Mouse (Mus musculus) embryo, embryonic 9.5 days (tissue): ENCODE measurements at regions not wholly inside any gene's neighbourhood (a gene's known extent, or its start where the extent isn't known, plus 50 kb on each side); places are given as distances from the start of the nearest gene placed in this dataset.

Experiments
- DNase-seq: peaks from one replicate; pipeline ENCODE4 v3.0.0-alpha.2; 2017; ENCODE audit errors: extremely low spot score

DNA sequence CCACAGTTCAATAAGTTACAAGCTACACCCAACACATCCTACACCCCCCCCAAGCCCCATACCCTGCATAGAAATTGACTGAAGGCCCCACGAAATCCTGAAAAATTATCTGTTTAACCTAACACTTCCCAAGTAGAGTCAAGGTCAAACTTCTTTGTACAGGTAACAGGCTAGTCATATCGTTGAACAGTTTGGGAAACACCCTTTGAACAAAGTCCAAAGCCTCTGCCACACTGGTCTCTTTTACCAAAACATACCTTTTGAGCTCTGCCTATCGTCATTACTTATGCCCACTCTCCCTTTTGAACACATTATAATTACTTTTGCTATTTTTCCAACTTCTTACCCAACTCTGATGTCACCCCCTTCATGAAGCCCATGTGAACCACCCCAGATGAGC lies 117.0 kb upstream of the Nr2f2 start:
- DNase-seq, result no peak

DNA sequence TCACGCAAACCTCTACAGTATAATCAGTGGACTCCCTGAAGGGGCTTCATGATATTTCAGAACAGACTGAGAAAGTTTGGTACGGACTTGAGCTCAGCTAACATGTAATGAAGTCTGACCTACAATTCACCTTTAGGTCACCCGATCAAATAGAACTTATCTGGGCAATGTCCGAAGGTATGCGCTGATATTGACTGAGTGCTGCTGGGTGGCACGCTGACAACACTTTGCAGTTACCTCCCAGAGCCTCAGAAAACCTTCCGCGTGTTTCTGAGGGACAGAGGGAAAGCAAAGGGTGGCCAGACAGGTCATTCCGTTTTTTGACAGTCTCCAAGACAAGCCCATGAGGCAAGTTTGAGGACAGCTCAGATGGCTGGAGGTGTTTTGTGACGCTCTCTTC lies 115.3 kb upstream of the Nr2f2 start:
- no peak for DNase-seq

DNA sequence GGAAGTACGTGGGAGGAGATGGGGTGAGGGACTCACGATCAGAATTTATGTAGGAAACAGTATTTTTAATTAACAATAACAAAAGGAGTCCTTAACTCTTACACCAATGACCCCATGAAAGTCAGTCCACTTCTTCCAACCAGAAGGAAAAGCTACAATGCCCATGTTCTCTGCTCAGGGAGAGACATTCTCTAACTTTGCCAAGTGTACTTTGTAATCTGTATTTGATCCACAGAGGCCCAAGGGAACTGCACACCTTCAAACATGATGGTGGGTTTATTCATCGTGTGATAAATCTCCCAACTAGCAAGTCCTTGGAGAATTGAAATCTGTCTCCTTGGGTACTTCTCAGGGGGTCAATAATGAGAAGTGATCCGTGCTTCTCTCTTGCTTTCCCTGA lies 106.3 kb upstream of the Nr2f2 start:
- DNase-seq, result no peak

DNA sequence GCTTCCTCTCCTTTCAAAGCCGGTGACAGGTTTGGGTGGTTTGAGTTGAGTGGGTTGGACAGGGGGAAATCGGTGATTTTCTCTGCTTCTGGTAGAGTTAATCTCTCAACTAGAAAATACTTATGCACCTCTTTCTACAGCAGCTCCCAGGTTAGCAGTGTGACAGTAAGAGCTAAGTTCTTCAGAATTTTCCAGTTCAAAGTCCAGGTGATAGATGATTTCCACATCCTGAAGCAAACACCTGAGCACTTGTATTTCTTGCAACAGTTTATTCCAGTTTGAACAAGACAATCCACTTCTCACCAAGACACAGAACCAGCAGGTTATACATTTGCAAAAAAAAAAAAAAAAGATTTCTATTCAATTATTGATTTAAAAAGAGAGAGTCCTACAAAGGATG lies 104.0 kb upstream of the Nr2f2 start:
- no peak for DNase-seq

DNA sequence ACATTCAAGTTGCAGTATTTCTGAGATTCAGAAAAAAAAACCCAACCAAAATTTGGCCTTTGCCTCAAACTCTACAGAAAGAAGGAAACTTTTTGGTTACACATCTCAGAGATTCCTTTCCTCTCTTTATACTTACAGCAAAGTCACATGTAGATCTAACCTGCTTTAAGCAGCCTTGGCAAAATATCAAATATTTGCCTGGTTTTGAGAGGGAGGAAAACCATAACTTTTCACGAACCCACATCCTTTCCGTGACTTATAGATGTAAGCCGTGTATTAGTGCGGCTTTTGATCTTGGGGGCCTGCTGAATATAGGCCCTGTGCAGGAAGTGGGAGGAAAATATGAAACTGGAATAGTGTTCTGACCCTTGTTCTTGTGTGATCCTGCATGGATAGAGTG lies 95.6 kb upstream of the Nr2f2 start:
- no peak for DNase-seq

DNA sequence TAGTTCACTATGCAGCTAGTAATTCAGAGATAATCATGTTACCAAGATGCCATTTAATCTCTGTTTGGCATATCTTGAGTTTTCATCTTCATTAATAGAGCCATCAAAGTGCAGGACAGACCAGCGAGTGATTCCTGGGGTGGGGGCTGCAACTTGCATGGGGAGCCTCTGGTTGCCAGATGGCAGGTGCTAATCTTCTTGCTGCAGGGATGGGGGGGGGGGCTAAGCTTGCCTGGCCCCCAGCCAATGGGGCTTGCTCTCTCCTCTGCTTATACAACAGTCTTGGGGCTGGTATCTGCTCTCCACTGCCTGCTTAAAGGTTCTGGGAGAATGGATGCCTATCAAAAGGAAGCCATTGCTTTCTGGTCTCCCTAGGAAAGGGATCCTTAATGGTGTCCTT lies 88.0 kb upstream of the Nr2f2 start:
- DNase-seq, result no peak

DNA sequence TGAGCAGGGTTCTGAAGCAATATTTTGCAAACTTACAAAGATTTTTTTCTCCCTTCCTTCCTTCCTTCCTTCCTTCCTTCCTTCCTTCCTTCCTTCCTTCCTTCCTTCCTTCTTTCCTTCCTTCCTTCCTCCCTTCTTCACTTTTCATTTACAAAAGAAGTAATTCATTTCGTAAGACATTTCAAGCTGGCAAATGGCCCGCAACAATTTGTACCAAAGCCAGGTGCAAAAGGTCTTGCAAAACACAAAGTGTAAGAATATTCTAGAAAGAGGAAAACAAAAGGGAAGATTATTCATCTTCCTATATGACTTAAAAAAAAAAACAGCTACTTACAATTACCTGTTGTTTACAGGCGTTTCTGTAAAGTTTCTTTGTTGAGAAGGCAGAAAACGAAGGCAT lies 86.3 kb upstream of the Nr2f2 start:
- DNase-seq, result no peak

DNA sequence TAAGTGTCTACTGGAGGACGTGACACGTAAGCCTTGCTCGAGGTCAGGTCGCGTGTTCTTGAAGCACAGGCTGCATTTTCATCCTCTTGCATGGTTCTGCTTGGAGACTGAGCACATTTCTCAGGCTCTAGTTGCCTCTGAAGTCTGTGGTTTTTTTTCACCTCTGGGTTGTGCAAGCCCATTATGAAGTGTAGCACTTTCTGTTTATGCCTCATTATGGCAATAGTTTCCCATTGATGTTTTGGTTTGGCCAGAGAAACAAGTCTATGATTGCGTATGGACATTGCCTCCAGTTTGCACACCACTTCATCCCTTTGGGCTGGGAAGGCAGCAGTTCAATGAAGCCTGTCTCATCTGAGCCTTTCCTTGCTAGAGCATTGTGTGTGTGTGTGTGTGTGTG lies 72.4 kb upstream of the Nr2f2 start:
- no peak for DNase-seq

DNA sequence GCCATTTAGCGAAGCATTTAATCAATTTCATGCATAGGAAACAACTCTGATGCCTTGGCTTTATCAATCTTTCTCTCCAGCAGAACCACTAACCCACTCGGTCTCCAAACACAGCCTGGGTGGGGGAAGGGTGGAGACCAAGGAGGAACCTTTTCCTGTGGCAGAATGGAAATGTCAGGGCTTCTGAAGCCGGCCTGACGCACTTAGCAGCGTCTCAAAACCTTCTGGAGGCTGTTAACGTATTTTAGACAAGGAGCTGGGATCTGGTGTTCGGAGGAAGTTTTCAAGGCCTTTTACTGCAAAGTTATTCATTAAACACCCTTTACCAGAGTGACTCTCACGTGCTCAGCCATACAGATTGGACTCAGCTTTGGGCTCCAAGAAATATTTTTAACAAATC lies 67.3 kb upstream of the Nr2f2 start:
- DNase-seq, result no peak

DNA sequence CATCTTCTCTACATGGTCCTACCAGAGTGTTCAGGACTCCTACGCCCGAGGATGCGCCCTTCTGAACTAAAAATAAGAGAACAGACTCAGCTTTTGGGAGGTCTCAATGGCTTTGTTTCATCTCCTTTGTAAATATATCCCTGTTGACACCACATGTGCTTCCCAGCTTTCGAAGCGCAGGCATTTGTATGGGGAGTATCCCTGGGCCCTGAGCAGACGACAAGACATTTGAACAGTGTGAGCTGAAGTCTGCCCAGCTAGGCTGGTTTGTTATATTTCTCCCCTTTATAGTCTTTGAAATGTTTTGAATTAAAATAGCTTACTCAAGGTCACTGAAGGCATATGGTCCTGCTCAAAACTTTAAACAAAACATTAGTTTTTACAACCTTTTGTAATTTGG lies 66.8 kb upstream of the Nr2f2 start:
- DNase-seq, result no peak

DNA sequence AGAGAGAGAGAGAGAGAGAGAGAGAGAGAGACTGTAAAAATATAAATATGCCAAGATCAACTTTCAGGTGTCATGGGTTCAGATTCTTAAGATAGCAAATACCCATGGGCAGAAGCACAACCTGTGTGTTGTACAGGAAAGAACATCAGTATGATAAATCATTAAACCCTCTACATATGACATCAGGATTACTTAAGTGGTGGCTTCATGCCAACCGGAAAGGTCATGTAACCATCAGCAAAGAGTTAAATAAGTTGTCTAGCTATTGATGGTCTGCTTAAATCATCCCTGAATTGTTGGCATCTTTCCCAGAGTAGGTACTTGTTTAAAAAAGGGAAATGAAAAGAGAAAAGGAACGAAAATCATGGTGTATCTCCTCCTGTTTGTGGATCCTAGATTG lies 65.2 kb upstream of the Nr2f2 start:
- no peak for DNase-seq

DNA sequence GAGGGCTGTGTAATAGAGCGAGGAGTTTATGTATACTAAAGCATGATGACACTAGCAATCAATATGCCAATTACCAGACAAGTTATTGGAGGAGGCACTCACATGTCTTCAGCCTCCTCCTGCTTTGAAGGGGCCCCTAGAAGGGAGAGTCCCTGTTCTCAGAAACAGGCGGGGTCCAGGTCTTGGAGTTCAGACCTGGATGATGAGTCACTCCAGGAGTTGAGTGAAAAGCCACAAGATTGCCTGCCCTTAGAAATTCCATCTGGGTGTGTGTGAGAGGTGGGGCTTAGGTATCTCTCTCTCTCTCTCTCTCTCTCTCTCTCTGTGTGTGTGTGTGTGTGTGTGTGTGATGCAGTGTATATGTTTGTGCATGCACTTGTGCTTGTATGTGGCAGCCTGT lies 62.8 kb upstream of the Nr2f2 start:
- peak; percentile 24 for DNase-seq

DNA sequence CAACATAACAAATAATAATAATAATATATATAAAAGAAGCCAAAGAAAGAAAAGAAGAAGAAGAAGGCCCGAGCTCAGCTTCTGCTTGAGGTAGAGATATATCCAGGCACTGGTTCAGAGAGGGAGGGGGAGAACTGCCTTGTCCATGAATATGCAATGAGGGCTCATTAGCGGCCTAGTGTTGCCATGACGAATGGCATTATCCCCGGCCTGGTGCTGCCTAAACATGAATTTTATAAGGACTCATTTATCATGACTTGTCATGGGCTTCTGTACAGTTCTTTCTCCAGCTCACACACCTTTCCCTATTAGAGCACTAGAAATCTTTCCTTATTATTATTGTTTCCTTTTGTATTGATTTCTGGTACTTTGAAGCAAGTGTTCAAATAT lies 57.7 kb upstream of the Nr2f2 start:
- DNase-seq, result no peak

DNA sequence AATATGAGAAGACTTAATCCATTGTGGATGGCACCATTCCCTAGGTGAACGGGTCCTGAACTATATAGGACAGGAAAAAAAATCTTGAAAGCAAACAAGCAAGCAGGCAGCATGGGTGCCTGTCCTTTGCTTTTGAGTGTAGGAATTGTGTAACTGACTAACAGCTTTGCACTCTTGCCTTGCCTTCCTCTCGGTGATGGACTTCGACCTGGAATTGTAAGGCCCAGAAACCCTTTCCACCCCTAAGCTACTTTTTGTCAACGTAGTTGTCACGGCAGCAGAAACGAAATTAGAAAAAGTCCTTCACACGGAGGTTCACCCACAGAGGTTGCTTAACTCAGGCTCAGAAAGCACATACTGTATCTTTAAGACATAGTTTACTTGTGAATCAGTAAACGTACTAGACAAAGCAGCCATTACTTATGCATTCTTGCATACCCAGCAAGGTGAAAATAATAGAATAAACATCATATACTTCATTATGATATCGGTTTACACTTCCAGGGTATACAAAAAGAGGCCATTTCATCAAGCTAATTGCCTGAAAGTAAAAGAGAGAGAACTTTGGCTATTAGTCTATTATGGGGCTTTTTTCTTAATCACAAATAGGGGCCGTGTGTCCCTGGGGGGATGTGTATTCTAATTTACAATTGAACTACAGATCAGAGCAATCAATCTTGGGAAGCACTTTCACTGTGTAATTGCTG lies 57.1 kb upstream of the Nr2f2 start:
- no peak for DNase-seq

DNA sequence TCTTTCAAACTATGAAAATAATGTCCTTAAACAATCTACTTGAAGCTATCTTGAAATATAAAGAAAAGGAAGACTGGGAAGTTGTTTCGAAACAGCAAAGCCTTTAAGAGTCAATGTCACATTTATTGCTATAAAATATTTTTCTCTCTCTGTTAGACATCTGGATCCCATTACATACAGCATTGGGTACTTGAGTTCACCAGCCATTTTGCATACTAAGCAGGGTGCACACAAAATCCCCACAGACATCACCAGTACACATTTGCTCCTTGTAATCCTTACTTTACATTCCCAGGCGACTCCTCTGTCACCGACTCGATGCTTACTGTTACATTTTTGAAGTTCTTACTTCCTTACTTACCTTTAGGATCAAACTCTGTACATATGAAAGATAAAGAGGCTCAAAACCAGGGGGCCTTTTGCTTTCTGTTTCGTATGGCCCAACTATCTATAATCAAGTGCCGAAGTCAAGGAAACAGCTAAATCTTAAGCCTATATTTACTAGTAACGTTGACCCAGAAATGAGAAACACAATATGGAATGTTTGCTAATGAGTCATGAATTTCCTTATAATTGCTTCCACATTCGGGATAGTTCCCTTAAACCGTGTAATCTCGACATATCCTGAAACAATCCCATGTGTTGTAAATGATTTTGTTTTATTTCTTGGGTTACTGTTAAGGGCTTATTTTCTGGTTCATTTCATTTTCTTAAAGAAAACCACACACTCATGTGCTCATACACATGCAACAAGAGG lies 49.8 kb upstream of the Nr2f2 start:
- no peak for DNase-seq
